Mouse (Mus musculus): Measurements from ENCODE around the gene Kcnj14. TPM values are rescaled to one million over a fixed set of nuclear protein-coding genes. Genes with fewer than 3 reads are reported as not detected.

Gene Kcnj14
- total and polyA plus RNA-seq, 2 experiments = 0.11 TPM; not detected in 1

DNA sequence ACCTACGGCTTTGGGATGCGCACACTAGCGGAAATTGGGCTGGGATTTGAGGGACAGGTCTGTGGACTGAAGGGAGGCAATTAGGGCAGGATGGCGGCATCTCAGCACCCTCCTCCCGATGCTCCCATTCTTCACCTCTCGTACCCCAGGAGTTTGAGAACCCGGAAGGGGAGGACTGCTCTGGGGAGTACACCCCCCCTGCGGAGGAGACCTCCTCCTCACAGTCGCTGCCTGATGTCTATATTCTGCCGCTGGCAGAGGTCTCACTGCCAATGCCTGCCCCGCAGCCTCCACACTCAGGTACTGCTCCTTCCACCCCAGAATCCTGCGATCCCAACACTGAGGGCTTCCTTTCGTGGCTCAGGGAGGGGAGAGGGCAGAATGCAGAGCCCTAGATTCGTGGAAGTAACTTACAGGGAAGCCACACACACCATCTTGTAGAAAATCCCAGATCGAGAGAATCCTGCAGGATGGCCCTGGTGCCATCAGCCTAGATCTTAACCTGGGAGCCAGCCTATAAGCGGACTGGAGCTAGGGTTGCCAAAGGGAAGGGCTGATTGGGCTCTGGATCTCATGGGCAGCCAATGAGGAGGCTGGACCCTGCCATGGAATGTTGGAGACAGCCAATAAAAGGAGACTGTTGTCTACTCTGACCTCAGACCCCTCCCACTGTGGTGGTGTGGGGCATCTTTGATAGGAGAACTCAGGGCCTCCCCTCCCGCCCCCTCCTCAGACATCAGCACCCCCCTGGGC is 37.7 kb downstream of the Kcnj14 start:
- H3K4me3 ChIP-seq (ENCODE audit: insufficient read depth, low read depth, low read length) = no peak overlapping the region
- 18% methylated on average over 17 of the region's 17 CpGs for WGBS
- H3K4me1 ChIP-seq (ENCODE audit: control insufficient read depth, insufficient read depth, low read length) = peaks cover 4% of the 10 kb centered on the region
- peaks cover 15% of the 10 kb centered on the region for H3K27me3 ChIP-seq (ENCODE audit: control insufficient read depth, insufficient read depth, low read length)
- no peak overlapping the region for H3K27ac ChIP-seq (replicated peaks; ENCODE audit: insufficient read depth, low read depth, low read length)
- DNase-seq (ENCODE audit: extremely low read depth, low read depth, low spot score) = no peak
- no peaks in the 10 kb centered on the region for H3K79me2 ChIP-seq (ENCODE audit: control insufficient read depth, insufficient read depth, low read length)
- TF ChIP-seq POLR2A (IDR thresholded peaks at IDR 0.05; ENCODE audit: extremely low read depth, insufficient read depth, low read length) (no peak), CTCF (IDR thresholded peaks at IDR 0.05; ENCODE audit: low read depth, low read length) (no peak)
- H3K36me3 ChIP-seq (ENCODE audit: control insufficient read depth, insufficient read depth, low read length) = no peaks in the 10 kb centered on the region
- H3K9ac ChIP-seq (ENCODE audit: low read depth, low read length) = no peak overlapping the region

DNA sequence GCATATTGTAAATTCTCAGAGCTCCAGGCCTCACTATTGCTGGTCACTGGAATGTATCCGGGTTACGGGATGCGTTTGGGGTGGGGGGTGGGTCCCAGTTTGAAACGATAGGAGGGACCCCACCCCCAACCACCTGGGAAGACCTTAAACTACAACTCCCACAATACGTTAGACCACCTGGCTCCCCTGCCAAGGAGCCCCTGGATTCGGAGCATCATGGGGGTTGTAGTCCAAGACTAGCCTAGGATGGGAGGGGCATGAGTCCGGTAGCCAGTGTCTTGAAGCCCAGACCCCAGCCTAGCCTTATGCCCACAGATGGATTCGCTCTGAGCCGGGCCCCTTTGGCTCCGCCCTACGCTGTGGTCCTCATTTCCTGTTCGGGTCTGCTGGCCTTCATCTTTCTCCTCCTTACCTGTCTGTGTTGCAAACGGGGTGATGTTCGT is 38.4 kb downstream of the Kcnj14 start:
- H3K27me3 ChIP-seq (ENCODE audit: control insufficient read depth, insufficient read depth, low read length) = peaks cover 15% of the 10 kb centered on the region
- no peak overlapping the region for H3K9ac ChIP-seq (ENCODE audit: low read depth, low read length)
- DNase-seq (ENCODE audit: extremely low read depth, low read depth, low spot score) = no peak
- H3K27ac ChIP-seq (replicated peaks; ENCODE audit: insufficient read depth, low read depth, low read length) = no peak overlapping the region
- WGBS = 11% methylated on average over 14 of the region's 14 CpGs
- H3K79me2 ChIP-seq (ENCODE audit: control insufficient read depth, insufficient read depth, low read length) = no peaks in the 10 kb centered on the region
- no peaks in the 10 kb centered on the region for H3K36me3 ChIP-seq (ENCODE audit: control insufficient read depth, insufficient read depth, low read length)
- TF ChIP-seq CTCF (IDR thresholded peaks at IDR 0.05; ENCODE audit: low read depth, low read length) (no peak), POLR2A (IDR thresholded peaks at IDR 0.05; ENCODE audit: extremely low read depth, insufficient read depth, low read length) (no peak)
- peaks cover 4% of the 10 kb centered on the region for H3K4me1 ChIP-seq (ENCODE audit: control insufficient read depth, insufficient read depth, low read length)
- H3K4me3 ChIP-seq (ENCODE audit: insufficient read depth, low read depth, low read length) = no peak overlapping the region

DNA sequence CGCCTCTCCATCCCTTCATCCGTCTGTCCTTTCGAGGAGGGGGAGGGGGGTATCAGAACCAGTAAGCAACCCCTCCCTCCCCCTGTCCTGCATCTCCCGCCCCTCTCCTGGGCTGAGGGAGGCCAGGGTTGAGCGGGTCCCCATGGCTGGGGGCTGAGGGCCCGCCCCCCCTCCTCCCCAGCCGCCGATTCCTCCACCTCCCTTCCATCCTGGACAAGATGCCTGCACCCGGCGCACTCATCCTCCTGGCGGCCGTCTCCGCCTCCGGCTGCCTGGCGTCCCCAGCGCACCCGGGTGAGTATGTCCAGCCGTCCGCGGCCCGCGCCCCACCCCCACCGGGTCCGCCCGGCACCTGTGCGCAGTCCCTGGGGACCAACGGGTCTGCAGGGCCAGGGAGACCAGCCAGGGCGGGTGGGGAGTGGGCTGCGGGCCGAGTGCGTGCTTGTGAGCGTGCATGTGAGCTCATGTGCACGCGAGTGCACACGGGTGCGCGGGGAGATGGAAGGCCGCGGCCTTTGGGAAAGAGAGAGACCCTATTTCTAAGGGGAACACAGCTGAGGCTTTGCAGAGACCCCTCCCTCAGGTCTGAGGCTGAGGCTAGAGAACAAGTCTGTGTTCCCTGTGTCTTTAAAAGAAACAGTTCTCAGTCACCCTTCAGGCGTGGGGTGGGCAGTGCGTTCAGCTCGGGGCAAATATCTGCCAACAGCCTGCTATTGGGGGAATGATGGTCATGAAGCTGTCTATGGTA is 39.0 kb downstream of the Kcnj14 start:
- H3K9ac ChIP-seq (ENCODE audit: low read depth, low read length) = no peak overlapping the region
- no peak for DNase-seq (ENCODE audit: extremely low read depth, low read depth, low spot score)
- no peak overlapping the region for H3K27ac ChIP-seq (replicated peaks; ENCODE audit: insufficient read depth, low read depth, low read length)
- 5% methylated on average over 34 of the region's 42 CpGs for WGBS
- H3K79me2 ChIP-seq (ENCODE audit: control insufficient read depth, insufficient read depth, low read length) = no peaks in the 10 kb centered on the region
- peaks cover 15% of the 10 kb centered on the region for H3K27me3 ChIP-seq (ENCODE audit: control insufficient read depth, insufficient read depth, low read length)
- H3K36me3 ChIP-seq (ENCODE audit: control insufficient read depth, insufficient read depth, low read length) = no peaks in the 10 kb centered on the region
- H3K4me3 ChIP-seq (ENCODE audit: insufficient read depth, low read depth, low read length) = no peak overlapping the region
- H3K4me1 ChIP-seq (ENCODE audit: control insufficient read depth, insufficient read depth, low read length) = peaks cover 4% of the 10 kb centered on the region
- TF ChIP-seq POLR2A (IDR thresholded peaks at IDR 0.05; ENCODE audit: extremely low read depth, insufficient read depth, low read length) (no peak), CTCF (IDR thresholded peaks at IDR 0.05; ENCODE audit: low read depth, low read length) (no peak)

GRCm38 (mm10) chr7:45784524-45785372 is 39.8 kb downstream of the Kcnj14 start, which contains the start of gene Sult2b1:
Gene Sult2b1, minus strand, starts transcription at chr7:45784669.
- H3K27me3 ChIP-seq (ENCODE audit: control insufficient read depth, insufficient read depth, low read length) = peaks cover 15% of the 10 kb centered on the region

GRCm38 (mm10) chr7:45783511-45784091 is 41.0 kb downstream of the Kcnj14 start, which contains the start of gene Lmtk3:
Gene Lmtk3, plus strand, starts transcription at chr7:45783738.
- Histone ChIP-seq H3K9ac (ENCODE audit: low read depth, low read length) (peak within 1 kb of the TSS; percentile 57), H3K4me3 (ENCODE audit: insufficient read depth, low read depth, low read length) (peak within 1 kb of the TSS; percentile 51), H3K36me3 (ENCODE audit: control insufficient read depth, insufficient read depth, low read length) (no peaks in the 10 kb centered on the region), H3K27me3 (ENCODE audit: control insufficient read depth, insufficient read depth, low read length) (peaks cover 15% of the 10 kb centered on the region), H3K4me1 (ENCODE audit: control insufficient read depth, insufficient read depth, low read length) (peaks cover 4% of the 10 kb centered on the region), H3K79me2 (ENCODE audit: control insufficient read depth, insufficient read depth, low read length) (no peaks in the 10 kb centered on the region), H3K27ac (replicated peaks; ENCODE audit: insufficient read depth, low read depth, low read length) (no peak within 1 kb of the TSS)
- peak; percentile 22; the same call in 1 of the 2 replicates for TF ChIP-seq CTCF (IDR thresholded peaks at IDR 0.05; ENCODE audit: low read depth, low read length)
- no peak for TF ChIP-seq POLR2A (IDR thresholded peaks at IDR 0.05; ENCODE audit: extremely low read depth, insufficient read depth, low read length)
- 2% methylated on average over 38 of the region's 38 CpGs for WGBS
- peak; percentile 71 for DNase-seq (ENCODE audit: extremely low read depth, low read depth, low spot score)

More at GRCm38 (mm10) chr7:45784524-45785372, 39.8 kb downstream of the Kcnj14 start, which contains the start of gene Sult2b1:
- Histone ChIP-seq H3K79me2 (ENCODE audit: control insufficient read depth, insufficient read depth, low read length) (no peaks in the 10 kb centered on the region), H3K27ac (replicated peaks; ENCODE audit: insufficient read depth, low read depth, low read length) (no peak within 1 kb of the TSS), H3K9ac (ENCODE audit: low read depth, low read length) (peak within 1 kb of the TSS; percentile 57), H3K4me1 (ENCODE audit: control insufficient read depth, insufficient read depth, low read length) (peaks cover 4% of the 10 kb centered on the region), H3K4me3 (ENCODE audit: insufficient read depth, low read depth, low read length) (peak within 1 kb of the TSS; percentile 51), H3K36me3 (ENCODE audit: control insufficient read depth, insufficient read depth, low read length) (no peaks in the 10 kb centered on the region)
- no peak for DNase-seq (ENCODE audit: extremely low read depth, low read depth, low spot score)
- no peak for TF ChIP-seq CTCF (IDR thresholded peaks at IDR 0.05; ENCODE audit: low read depth, low read length)
- WGBS = 32% methylated on average over 18 of the region's 20 CpGs
